Mouse (Mus musculus): ENCODE results near the gene Kdsr.

DNA sequence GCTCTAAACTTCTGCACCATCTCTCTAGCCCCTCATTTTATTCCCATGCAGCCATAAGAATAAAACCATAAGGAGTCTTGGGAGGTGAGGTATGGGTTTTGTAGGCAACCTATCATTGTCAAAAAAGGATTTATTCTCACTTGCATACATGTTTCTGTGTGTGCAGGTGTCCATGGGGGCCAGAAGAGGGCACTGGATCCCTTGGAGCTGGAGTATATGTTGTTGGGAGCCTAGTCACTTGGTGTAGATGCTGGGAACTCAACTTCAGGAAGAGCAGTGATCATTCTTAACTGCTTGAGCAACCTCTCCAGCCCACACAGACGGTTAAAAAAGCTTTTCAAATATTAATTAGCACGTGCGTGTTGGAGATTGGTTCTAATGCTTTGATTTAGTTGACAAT lies 40.4 kb upstream of the Kdsr start:
- TF ChIP-seq POLR2A (IDR thresholded peaks at IDR 0.05; ENCODE audit: control insufficient read depth in 1 of 2, insufficient read depth in 1 of 2, low read depth in 1 of 2, low read length in 2 of 2, poor library complexity in 1 of 2) (no peak), CTCF (IDR thresholded peaks at IDR 0.05 in 2 of 3, conservative IDR thresholded peaks at IDR 0.05 in 1 of 3; ENCODE audit: control insufficient read depth in 1 of 3, insufficient read depth in 1 of 3, low read depth in 2 of 3, low read length in 3 of 3, poor library complexity in 1 of 3, severe bottlenecking in 1 of 3) (peak in 2 of 3 experiments; percentile 44 to 48; a peak in 4 of 6 replicates), GABPA (IDR thresholded peaks at IDR 0.05; ENCODE audit: low read depth, low read length) (no peak), TAL1 (IDR thresholded peaks at IDR 0.05; ENCODE audit: low read length) (no peak), ZNF384 (IDR thresholded peaks at IDR 0.05; ENCODE audit: low read depth, low read length) (no peak)

Data from MEL (cell line).